Mouse (Mus musculus) lung, adult 2 months (tissue): ENCODE measurements around the gene Npff.

Source experiments
- CTCF ChIP-seq: fragments of 200-500 bp; IDR thresholded peaks from 2 replicates; pipeline ENCODE4 v1.5.1; 2011; ENCODE audit warnings: mild to moderate bottlenecking, low read length, control low read depth; ENCODE audit not compliant: insufficient read depth
- POLR2A ChIP-seq: fragments of 200-500 bp; IDR thresholded peaks from 2 replicates; pipeline ENCODE4 v1.6.1; 2011; ENCODE audit warnings: low read depth, mild to moderate bottlenecking, control low read depth, low read length, borderline replicate concordance; ENCODE audit errors: extremely low read depth

GRCm38 (mm10) chr15:102502254-102502840 is 22.4 kb downstream of the Npff start:
- no peak for TF ChIP-seq POLR2A
- TF ChIP-seq CTCF, result no peak
